In the genomic region with DNA sequence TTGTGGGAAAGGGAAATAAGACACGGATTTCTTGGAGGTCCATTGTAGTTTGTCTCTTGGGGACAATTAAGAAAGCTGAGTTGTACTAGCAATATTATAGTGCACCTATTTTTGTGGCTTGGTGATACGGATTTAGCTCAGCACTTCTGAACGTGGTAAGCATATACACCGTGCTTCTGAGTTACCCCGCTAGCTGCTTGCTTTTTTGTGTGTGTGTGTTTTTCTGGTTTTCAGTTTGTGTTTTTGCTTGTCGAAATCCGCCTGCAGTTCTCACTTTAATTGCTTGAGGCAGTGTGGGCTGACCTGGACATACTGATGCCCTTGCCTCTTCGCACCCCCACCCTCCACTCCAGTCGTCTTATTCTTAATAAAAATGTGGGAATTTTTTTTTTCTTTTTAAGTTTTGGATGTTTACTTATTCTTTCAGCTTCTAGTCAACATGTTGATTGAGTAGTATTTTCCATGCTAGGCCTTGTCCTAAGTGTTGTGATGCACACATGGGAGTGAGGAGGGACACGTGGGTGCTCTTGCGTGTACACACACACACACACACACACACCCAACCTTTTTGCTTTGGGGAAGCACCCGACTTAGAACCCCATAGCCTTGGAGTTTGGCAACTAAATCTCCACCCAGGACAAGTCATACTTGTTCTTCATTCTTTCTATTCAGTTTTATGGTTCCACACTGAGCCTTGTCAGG, we compare ENCODE assay signal across 8 mouse cellular contexts. TPM values are rescaled to one million over a fixed set of nuclear protein-coding genes. Genes with fewer than 3 reads are reported as not detected.
DNase-seq lines count a peak whose midpoint lies in the region; ATAC-seq and TF ChIP-seq lines count a peak whose summit lies in the region.

No protein-coding gene starts in this region.

- 20% methylated on average over 12 of the region's 12 CpGs for WGBS in hindbrain, embryonic 14.5 days

- ATAC-seq in hindbrain, embryonic 14.5 days (ENCODE audit: low FRiP score) = no peak
- no peak for ATAC-seq in megakaryocyte-erythroid progenitor cell, adult 5-6 weeks (replicated peaks; ENCODE audit: low FRiP score, low TSS enrichment, poor library complexity, severe bottlenecking)
- ATAC-seq in inflammation-experienced regulatory T-cells, adult 6 months = no peak

- H3K9me3 ChIP-seq in hindbrain, embryonic 14.5 days (ENCODE audit: control insufficient read depth, low read length) = no peaks in the 10 kb centered on the region
- H3K9me3 ChIP-seq in megakaryocyte, embryonic 14.5 days = no peaks in the 10 kb centered on the region

- H3K36me3 ChIP-seq in hindbrain, embryonic 14.5 days (replicated peaks; ENCODE audit: control insufficient read depth, insufficient read depth) = peaks cover 28% of the 10 kb centered on the region
- H3K36me3 ChIP-seq in megakaryocyte, embryonic 14.5 days (replicated peaks; ENCODE audit: low read length) = no peaks in the 10 kb centered on the region

- no peaks in the 10 kb centered on the region for H3K27me3 ChIP-seq in hindbrain, embryonic 14.5 days (ENCODE audit: control insufficient read depth, insufficient read depth, low read length)
- H3K27me3 ChIP-seq in megakaryocyte, embryonic 14.5 days (replicated peaks) = peaks cover 58% of the 10 kb centered on the region

- peaks cover 13% of the 10 kb centered on the region for H3K4me1 ChIP-seq in hindbrain, embryonic 14.5 days (replicated peaks; ENCODE audit: control insufficient read depth, insufficient read depth, low read length)
- peaks cover 24% of the 10 kb centered on the region for H3K4me1 ChIP-seq in megakaryocyte, embryonic 14.5 days

- peak overlapping the region; percentile 84 for H3K4me3 ChIP-seq in layer of hippocampus, adult 2 months
- peak overlapping the region; percentile 88 for H3K4me3 ChIP-seq in hindbrain, embryonic 14.5 days (replicated peaks; ENCODE audit: low read length)
- peak overlapping the region; percentile 94 for H3K4me3 ChIP-seq in megakaryocyte, embryonic 14.5 days (replicated peaks)

- peak overlapping the region; percentile 82 for H3K4me2 ChIP-seq in hindbrain, embryonic 14.5 days (replicated peaks)

- DNase-seq in layer of hippocampus, adult 2 months (ENCODE audit: low spot score in 2 of 2) = no peak
- DNase-seq in layer of hippocampus, postnatal 25 days (ENCODE audit: extremely low spot score in 1 of 2, low spot score in 1 of 2) = no peak
- DNase-seq in brain, adult 2 months (ENCODE audit: low read depth, low spot score) = peak; percentile 46
- DNase-seq in hindbrain, embryonic 14.5 days (ENCODE audit: low spot score) = peak; percentile 53
- DNase-seq in ovary, postnatal 14 days (ENCODE audit: low spot score) = no peak

- H3K9ac ChIP-seq in hindbrain, embryonic 14.5 days = peak overlapping the region; percentile 93

- TF ChIP-seq CTCF in layer of hippocampus, adult 2 months (conservative IDR thresholded peaks at IDR 0.05) = peak; percentile 36

- peak overlapping the region; percentile 86 for H3K27ac ChIP-seq in layer of hippocampus, adult 2 months
- peak overlapping the region; percentile 88 for H3K27ac ChIP-seq in hindbrain, embryonic 14.5 days

RNA-seq across cellular contexts. Expression of a gene that starts 1.0 kb away (rescaled TPM):
- total RNA-seq in layer of hippocampus, adult 2 months (2021) = 10 to 100 TPM; 54.6 to 56.1 TPM
- 10 to 100 TPM; 60.1 to 68.5 TPM for total RNA-seq in layer of hippocampus, postnatal 25 days (2021)
- 176 and 196 TPM in 2 replicates for polyA plus RNA-seq in hindbrain, embryonic 14.5 days (2014; fragmentation: Nextera tagmentation; extraction: Ambion mirVana)
- 0.57 TPM in 1 of 2 replicates, not detected in the other for polyA plus RNA-seq in megakaryocyte, embryonic 14.5 days (2012; ENCODE audit: insufficient read depth, low replicate concordance)
- 1.4 and 5.1 TPM in 2 replicates for total RNA-seq in megakaryocyte-erythroid progenitor cell, adult 5-6 weeks (2014; fragmentation: Nextera tagmentation)
- total RNA-seq in megakaryocyte-erythroid progenitor cell, adult 5-6 weeks (2017) = 13.2 and 26.4 TPM in 2 replicates
- polyA plus RNA-seq in inflammation-experienced regulatory T-cells, adult 6 months (2017; shearing (Covaris generic)) = 10 to 100 TPM in 2 of 3 experiments, 1 to 10 TPM in 1; 3.8 to 19.0 (median 14.8) TPM

Comparison
In these comparisons a context has a peak if more than half of its experiments do, and no peak if none do; other contexts are left out.
1. DNase-seq: peak in brain, adult 2 months (single experiment) and hindbrain, embryonic 14.5 days (single experiment); none in layer of hippocampus, adult 2 months (0 of 2), layer of hippocampus, postnatal 25 days (0 of 2) and ovary, postnatal 14 days (single experiment).
2. Peak in every context shown above with its lines, with median percentiles within 50 percentile points of each other: H3K4me3 ChIP-seq.